Mouse (Mus musculus): ENCODE measurements around the gene Olfr832. TPM values are rescaled to one million over a fixed set of nuclear protein-coding genes. Genes with fewer than 3 reads are reported as not detected.
"Not testable (repeated sequence)": the region's sequence is repeated elsewhere in the genome, so short reads cannot be mapped to it uniquely, and the experiment has no call there.

Gene Olfr832
- total RNA-seq (2021): not detected

- not testable (repeated sequence) for DNase-seq
Observed at GRCm38 (mm10) chr9:18936822-18937221, at the start of gene Olfr832. Olfr832 (plus strand) TSS chr9:18937122.

GRCm38 (mm10) chr9:18907699-18908098 lies 29.2 kb upstream of the Olfr832 start:
- DNase-seq: not testable (repeated sequence)

- not testable (repeated sequence) for DNase-seq
Observed at GRCm38 (mm10) chr9:18927921-18928320, 9.0 kb upstream of the Olfr832 start.

GRCm38 (mm10) chr9:18962021-18962420 lies 25.1 kb downstream of the Olfr832 start:
- DNase-seq: no peak

GRCm38 (mm10) chr9:18987690-18988089 lies 50.8 kb downstream of the Olfr832 start, which contains the start of gene Olfr834:
Olfr834 (plus strand) TSS chr9:18987990.
- DNase-seq: no peak

Other genes with a start within 250 kb of the Olfr832 start
- not detected for gene Olfr24, start 173.1 kb upstream of the Olfr832 start, total RNA-seq (2021)
- gene Olfr828, start 117.6 kb upstream of the Olfr832 start, total RNA-seq (2021): not detected
- gene Olfr829, start 82.2 kb upstream of the Olfr832 start, total RNA-seq (2021): not detected
- not detected for gene Olfr830, start 62.4 kb upstream of the Olfr832 start, total RNA-seq (2021)
- gene Olfr834, start 50.9 kb downstream of the Olfr832 start, total RNA-seq (2021): not detected
- gene Olfr835, start 95.6 kb downstream of the Olfr832 start, total RNA-seq (2021): not detected
- gene Olfr836, start 183.3 kb downstream of the Olfr832 start, total RNA-seq (2021): under 1 TPM in 1 of 2 experiments, not detected in 1; 0.05 TPM
- not detected for gene Olfr837, start 199.2 kb downstream of the Olfr832 start, total RNA-seq (2021)
- gene Olfr839-ps1, start 240.2 kb downstream of the Olfr832 start, total RNA-seq (2021): not detected

Data from heart, postnatal 4 days (tissue).